Mouse (Mus musculus) hindbrain, embryonic 16.5 days (tissue): Measurements from ENCODE around the gene Cmip. TPM values are rescaled to one million over a fixed set of nuclear protein-coding genes. Genes with fewer than 3 reads are reported as not detected.
A peak's percentile ranks its signal among the peaks of the same experiment; 100 is the strongest.

Experiments
- ATAC-seq: fragments of 200-750 bp; cut with Nextera tagmentation; 2 replicates; pipeline ENCODE4 v1.8.0; 2017; ENCODE audit warnings: moderate TSS enrichment, moderate library complexity
- H3K27ac ChIP-seq: fragments of 300-500 bp; sonication (generic); 2 replicates; pipeline ENCODE4 v1.5.1; 2014; ENCODE audit warnings: low read depth, mild to moderate bottlenecking, control low read depth, low read length, moderate library complexity
- H3K27me3 ChIP-seq: fragments of 300-500 bp; sonication (generic); replicated peaks from 2 replicates; pipeline ENCODE4 v1.6.1; 2014; ENCODE audit warnings: low read length; ENCODE audit not compliant: control insufficient read depth, insufficient read depth
- H3K36me3 ChIP-seq: fragments of 300-500 bp; sonication (generic); 2 replicates; pipeline ENCODE4 v1.6.1; 2014; ENCODE audit warnings: mild to moderate bottlenecking, low read length, moderate library complexity, mixed read lengths; ENCODE audit not compliant: control insufficient read depth, insufficient read depth
- H3K4me1 ChIP-seq: fragments of 300-500 bp; sonication (generic); 2 replicates; pipeline ENCODE4 v1.6.1; 2014; ENCODE audit warnings: low read depth, low read length; ENCODE audit not compliant: control insufficient read depth, insufficient read depth
- H3K4me2 ChIP-seq: fragments of 300-500 bp; sonication (generic); 2 replicates; pipeline ENCODE4 v1.6.1; 2014; ENCODE audit warnings: mild to moderate bottlenecking, low read length, control low read depth, moderate library complexity
- H3K4me3 ChIP-seq: fragments of 300-500 bp; sonication (generic); 2 replicates; pipeline ENCODE4 v1.5.1; 2014; ENCODE audit warnings: mild to moderate bottlenecking, low read length, control low read depth, moderate library complexity
- H3K9ac ChIP-seq: fragments of 300-500 bp; sonication (generic); 2 replicates; pipeline ENCODE4 v1.6.1; 2014; ENCODE audit warnings: low read depth, mild to moderate bottlenecking, control low read depth, low read length, moderate library complexity
- H3K9me3 ChIP-seq: fragments of 300-500 bp; sonication (generic); 2 replicates; pipeline ENCODE4 v1.6.1; 2014; ENCODE audit warnings: mild to moderate bottlenecking, low read length, moderate library complexity; ENCODE audit not compliant: control insufficient read depth
- WGBS: fragments of 180-500 bp; shearing (Covaris S2); extraction: QIAGEN DNeasy Blood & Tissue Kit; methylation state at CpG from one replicate; pipeline ENCODE4 v1.1.7; 2014; 5-methylcytosine and 5-hydroxymethylcytosine counted together
- polyA plus RNA-seq: library from polyadenylated mRNA; unstranded; fragments of >200 nt; fragmentation: Nextera tagmentation; extraction: Ambion mirVana; gene quantifications from 2 replicates; pipeline ENCODE4 v1.2.1, GENCODE M21; 2015

Gene Cmip
- polyA plus RNA-seq, 1 experiment from 2014 or later, result 143 TPM

DNA sequence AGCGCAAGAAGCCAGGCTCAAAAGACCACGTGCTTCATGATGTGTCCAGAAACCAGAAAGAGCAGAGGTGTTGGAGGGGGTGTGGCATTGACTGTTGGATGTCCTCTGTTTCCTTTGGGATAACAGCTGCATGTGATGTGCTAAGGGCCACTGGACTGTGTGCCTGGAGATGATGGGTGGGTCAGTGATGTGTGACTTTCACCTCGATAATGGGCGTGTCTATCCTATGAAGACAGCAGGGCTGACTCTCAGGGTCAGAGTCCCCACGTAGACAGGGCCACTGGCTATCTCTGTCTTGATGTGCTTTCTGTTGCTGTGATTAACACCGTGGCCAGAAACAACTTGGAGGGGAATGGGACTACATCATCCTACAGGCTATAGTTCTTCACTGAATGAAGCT is 144.0 kb downstream of the Cmip start:
- Histone ChIP-seq H3K9ac (no peak overlapping the region), H3K4me1 (peaks cover 30% of the 10 kb centered on the region), H3K4me3 (no peak overlapping the region), H3K36me3 (no peaks in the 10 kb centered on the region), H3K27me3 (no peaks in the 10 kb centered on the region), H3K9me3 (no peaks in the 10 kb centered on the region), H3K4me2 (no peak overlapping the region), H3K27ac (no peak overlapping the region)
- no peak for ATAC-seq
- 80% methylated on average over 6 of the region's 6 CpGs for WGBS

GRCm38 (mm10) chr8:117401880-117402279 is 145.0 kb downstream of the Cmip start:
- 0 out of 2 replicates have a peak overlapping the region, but pooled peaks have one; percentile 39 for H3K27ac ChIP-seq
- no peaks in the 10 kb centered on the region for H3K36me3 ChIP-seq
- no peak overlapping the region for H3K4me3 ChIP-seq
- H3K9ac ChIP-seq, result no peak overlapping the region
- H3K4me1 ChIP-seq, result peaks cover 30% of the 10 kb centered on the region
- 60% methylated on average over 14 of the region's 14 CpGs for WGBS
- H3K4me2 ChIP-seq, result no peak overlapping the region
- no peaks in the 10 kb centered on the region for H3K9me3 ChIP-seq
- H3K27me3 ChIP-seq, result no peaks in the 10 kb centered on the region
- ATAC-seq, result no peak

DNA sequence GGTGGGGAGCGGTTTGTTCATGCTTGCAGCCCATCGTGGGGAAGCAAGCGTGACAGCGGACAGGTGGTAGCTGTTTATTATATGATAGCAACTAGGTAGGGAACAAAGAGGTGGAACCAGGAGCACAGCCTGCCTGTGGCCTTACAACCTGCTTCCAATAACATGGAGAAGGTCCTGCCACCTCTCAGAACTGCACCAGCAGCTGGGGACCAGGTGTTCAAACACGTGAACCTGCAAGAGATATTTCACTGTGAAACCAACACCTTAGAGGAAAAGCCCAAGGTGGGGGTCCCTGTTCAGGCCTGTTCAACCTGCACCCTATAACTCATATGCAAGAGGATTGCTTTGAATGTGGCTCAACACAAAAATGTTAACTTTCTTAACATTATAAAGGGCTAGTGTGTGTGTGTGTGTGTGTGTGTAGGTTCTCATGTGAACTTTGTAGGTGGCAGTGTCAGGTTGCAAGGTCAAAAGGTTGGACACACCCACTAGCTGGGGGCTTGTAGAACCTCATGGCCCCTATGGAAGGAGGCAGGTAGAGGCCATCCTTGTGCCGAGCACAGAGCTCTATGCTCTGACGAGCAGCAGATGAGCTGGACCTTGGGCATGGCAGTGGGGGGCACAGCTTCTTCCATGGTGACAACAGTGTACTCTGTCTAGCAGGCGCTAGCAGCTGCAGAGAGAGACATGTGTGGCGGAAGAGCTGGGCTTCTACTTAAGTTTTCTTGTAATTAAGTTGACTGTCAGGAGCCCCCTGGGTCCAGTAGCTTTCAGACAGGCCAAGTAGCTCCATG is 146.2 kb downstream of the Cmip start:
- Histone ChIP-seq H3K36me3 (no peaks in the 10 kb centered on the region), H3K4me2 (peak overlapping the region; percentile 48), H3K27ac (peak overlapping the region; percentile 76), H3K27me3 (no peaks in the 10 kb centered on the region), H3K4me3 (no peak overlapping the region), H3K9ac (peak overlapping the region; percentile 49; the same call in 1 of the 2 replicates), H3K4me1 (peaks cover 30% of the 10 kb centered on the region), H3K9me3 (no peaks in the 10 kb centered on the region)
- 54% methylated on average over 9 of the region's 9 CpGs for WGBS
- ATAC-seq, result peak; percentile 31; the same call in 1 of the 2 replicates

DNA sequence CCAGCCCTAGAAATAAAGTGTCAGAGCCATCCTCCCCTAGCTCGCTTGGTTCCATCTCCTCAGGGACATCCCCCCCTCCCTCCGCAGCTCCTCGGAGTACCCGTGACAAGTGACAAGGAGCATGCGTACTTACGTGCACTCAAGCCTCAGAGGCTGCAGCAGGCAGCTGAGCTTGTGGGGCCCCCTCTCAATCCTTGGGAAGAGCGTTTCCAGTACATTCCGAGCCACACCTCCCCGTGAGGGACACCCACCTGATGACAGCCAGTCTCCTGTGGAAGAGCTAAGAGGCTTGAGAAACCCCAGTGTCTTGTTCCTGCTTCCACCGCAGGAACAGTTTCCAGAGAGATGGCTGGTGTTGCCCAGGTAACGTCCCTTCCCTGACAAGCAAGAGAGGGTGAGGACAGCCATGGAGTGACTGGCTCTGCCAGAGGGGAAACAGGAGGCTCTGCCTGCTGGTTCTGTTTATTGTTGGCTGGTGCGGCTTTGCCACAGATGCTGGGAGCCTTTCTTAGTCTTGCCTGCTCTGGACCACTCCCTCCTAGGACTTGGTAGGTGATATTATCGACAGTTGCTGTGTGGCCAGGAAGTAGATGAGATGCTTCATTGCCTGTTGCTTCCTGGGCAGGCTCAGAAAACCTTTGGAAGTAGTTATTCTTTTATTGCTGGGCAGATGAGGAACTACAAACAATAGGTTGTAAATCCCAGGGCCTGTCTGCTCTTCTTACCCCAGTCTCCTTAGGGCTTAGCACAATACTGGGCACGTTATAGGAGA is 147.0 kb downstream of the Cmip start:
- peaks cover 27% of the 10 kb centered on the region for H3K4me1 ChIP-seq
- H3K27ac ChIP-seq, result peak overlapping the region; percentile 76
- WGBS, result 32% methylated on average over 14 of the region's 14 CpGs
- peak overlapping the region; percentile 48 for H3K4me2 ChIP-seq
- ATAC-seq, result peak; percentile 62
- H3K4me3 ChIP-seq, result 0 out of 2 replicates have a peak overlapping the region, but pooled peaks have one; percentile 8
- H3K9me3 ChIP-seq, result no peaks in the 10 kb centered on the region
- no peaks in the 10 kb centered on the region for H3K36me3 ChIP-seq
- H3K9ac ChIP-seq, result peak overlapping the region; percentile 49
- no peaks in the 10 kb centered on the region for H3K27me3 ChIP-seq

DNA sequence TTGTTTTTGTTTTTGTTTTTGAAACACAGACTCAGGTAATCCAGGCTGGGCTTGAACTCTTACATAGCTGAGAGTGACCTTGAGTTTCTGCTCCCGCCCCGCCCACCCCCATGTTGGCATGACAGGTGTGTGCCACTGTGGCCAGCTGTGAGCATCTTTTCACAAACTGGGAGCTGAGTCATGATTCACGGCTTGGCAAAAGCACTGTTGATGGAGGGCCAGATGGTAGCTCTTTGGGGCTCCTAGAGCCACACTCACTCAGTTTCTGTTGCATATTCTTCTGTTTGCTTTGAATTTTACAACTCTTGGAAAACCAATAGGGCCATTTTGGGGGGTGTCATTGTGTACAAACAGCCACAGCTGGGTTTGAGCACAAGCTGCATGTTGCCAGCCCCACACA is 149.2 kb downstream of the Cmip start:
- Histone ChIP-seq H3K36me3 (no peaks in the 10 kb centered on the region), H3K27ac (no peak overlapping the region), H3K4me2 (no peak overlapping the region), H3K4me1 (peaks cover 28% of the 10 kb centered on the region), H3K4me3 (no peak overlapping the region), H3K9ac (no peak overlapping the region), H3K9me3 (no peaks in the 10 kb centered on the region), H3K27me3 (no peaks in the 10 kb centered on the region)
- 91% methylated on average over 3 of the region's 3 CpGs for WGBS
- ATAC-seq, result no peak

- Histone ChIP-seq H3K4me1 (peaks cover 11% of the 10 kb centered on the region), H3K9ac (no peak overlapping the region), H3K36me3 (no peaks in the 10 kb centered on the region), H3K27me3 (no peaks in the 10 kb centered on the region), H3K4me2 (no peak overlapping the region), H3K27ac (no peak overlapping the region), H3K9me3 (no peaks in the 10 kb centered on the region), H3K4me3 (no peak overlapping the region)
- no peak for ATAC-seq
- WGBS, result 76% methylated on average over 7 of the region's 7 CpGs
Measured at GRCm38 (mm10) chr8:117408634-117409033, 151.8 kb downstream of the Cmip start.

- Histone ChIP-seq H3K4me1 (peaks cover 7% of the 10 kb centered on the region), H3K27ac (no peak overlapping the region), H3K4me3 (no peak overlapping the region), H3K4me2 (no peak overlapping the region), H3K36me3 (no peaks in the 10 kb centered on the region), H3K9me3 (no peaks in the 10 kb centered on the region), H3K9ac (no peak overlapping the region), H3K27me3 (no peaks in the 10 kb centered on the region)
- 76% methylated on average over 7 of the region's 7 CpGs for WGBS
- no peak for ATAC-seq
Measured at GRCm38 (mm10) chr8:117409056-117409455, 152.2 kb downstream of the Cmip start.

GRCm38 (mm10) chr8:117410391-117410790 is 153.5 kb downstream of the Cmip start:
- H3K9ac ChIP-seq, result no peak overlapping the region
- H3K4me1 ChIP-seq, result peaks cover 3% of the 10 kb centered on the region; the same call in 1 of the 2 replicates
- no peaks in the 10 kb centered on the region for H3K27me3 ChIP-seq
- H3K4me2 ChIP-seq, result no peak overlapping the region
- 73% methylated on average over 10 of the region's 10 CpGs for WGBS
- no peak overlapping the region for H3K4me3 ChIP-seq
- H3K27ac ChIP-seq, result no peak overlapping the region
- no peak for ATAC-seq
- no peaks in the 10 kb centered on the region for H3K36me3 ChIP-seq
- H3K9me3 ChIP-seq, result no peaks in the 10 kb centered on the region

DNA sequence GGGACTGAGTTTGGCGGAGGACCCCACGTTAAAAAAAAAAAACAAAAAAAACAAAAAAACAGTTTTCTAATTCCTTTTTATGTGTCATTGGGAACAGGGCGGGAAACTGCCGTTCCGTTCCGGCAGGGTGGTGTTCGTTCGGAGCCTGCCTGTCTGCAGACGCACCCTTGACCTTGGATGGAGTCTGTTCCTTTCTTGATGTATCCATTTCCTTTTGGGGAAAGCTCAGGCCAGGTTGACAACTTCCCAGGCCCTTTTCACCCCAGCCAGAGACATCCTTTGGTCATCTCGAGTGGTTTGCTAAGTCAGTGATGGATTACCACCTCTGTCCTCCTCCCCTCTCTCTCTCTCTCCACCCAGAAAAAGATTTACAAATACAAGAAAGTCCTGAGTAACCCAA is 154.0 kb downstream of the Cmip start:
- no peak for ATAC-seq
- WGBS, result 83% methylated on average over 10 of the region's 10 CpGs
- Histone ChIP-seq H3K9ac (no peak overlapping the region), H3K9me3 (no peaks in the 10 kb centered on the region), H3K27me3 (no peaks in the 10 kb centered on the region), H3K4me1 (peaks cover 3% of the 10 kb centered on the region; the same call in 1 of the 2 replicates), H3K27ac (no peak overlapping the region), H3K4me3 (no peak overlapping the region), H3K36me3 (no peaks in the 10 kb centered on the region; the same call in 1 of the 2 replicates), H3K4me2 (no peak overlapping the region)
